Mouse (Mus musculus) ZHBTc4 (cell line): ENCODE results near the gene Snap91.

Experiments
- DNase-seq: peaks from one replicate; pipeline ENCODE4 v3.0.0-alpha.2; 2011; ENCODE audit warnings: low read depth, low spot score

Gene Snap91

GRCm38 (mm10) chr9:86880113-86880972 lies at the start of gene Snap91:
TSS of gene Snap91 (minus strand) at chr9:86880654.
- DNase-seq, result peak; percentile 89

GRCm38 (mm10) chr9:86926519-86926918 lies 46.1 kb upstream of the Snap91 start:
- no peak for DNase-seq

DNA sequence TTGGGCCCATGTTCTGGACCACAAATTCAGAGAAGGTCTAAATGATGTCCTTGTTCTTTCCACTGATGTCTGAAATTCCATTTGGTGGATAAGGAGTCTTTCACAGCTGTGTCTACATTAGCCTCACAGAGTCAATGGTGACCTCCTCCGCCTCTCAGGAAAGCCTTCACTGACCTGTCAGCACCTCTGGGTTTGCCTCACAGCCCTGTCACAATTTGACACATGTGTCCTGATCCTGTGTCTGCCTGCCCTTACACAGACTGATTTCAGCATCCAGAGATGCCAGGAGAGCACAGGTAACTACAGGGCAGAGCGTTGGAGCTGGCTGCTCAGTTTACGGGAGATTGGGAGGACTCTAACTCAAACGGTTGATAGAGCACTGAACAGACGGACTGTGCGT lies 45.2 kb upstream of the Snap91 start:
- no peak for DNase-seq

DNA sequence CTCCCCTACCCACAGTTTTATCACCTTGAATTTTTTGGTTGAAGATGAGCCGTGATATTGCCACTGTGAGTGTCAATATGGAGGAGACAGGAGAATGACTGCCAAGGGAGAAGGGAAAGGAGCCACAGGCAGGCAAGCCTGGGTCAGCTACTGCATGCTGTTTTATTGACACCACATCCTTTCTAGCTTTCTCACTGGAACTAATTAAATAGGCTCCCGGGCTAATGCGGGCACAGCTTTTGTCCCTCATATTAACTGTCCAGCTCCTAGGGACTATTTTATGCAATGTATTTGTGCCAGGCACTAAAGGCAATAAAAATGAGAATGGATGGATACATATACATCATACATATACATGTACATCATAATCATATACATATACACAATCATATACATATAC lies 42.0 kb upstream of the Snap91 start:
- no peak for DNase-seq

- DNase-seq, result no peak
These were observed 36.1 kb upstream of the Snap91 start for GRCm38 (mm10) chr9:86916543-86916942.

DNA sequence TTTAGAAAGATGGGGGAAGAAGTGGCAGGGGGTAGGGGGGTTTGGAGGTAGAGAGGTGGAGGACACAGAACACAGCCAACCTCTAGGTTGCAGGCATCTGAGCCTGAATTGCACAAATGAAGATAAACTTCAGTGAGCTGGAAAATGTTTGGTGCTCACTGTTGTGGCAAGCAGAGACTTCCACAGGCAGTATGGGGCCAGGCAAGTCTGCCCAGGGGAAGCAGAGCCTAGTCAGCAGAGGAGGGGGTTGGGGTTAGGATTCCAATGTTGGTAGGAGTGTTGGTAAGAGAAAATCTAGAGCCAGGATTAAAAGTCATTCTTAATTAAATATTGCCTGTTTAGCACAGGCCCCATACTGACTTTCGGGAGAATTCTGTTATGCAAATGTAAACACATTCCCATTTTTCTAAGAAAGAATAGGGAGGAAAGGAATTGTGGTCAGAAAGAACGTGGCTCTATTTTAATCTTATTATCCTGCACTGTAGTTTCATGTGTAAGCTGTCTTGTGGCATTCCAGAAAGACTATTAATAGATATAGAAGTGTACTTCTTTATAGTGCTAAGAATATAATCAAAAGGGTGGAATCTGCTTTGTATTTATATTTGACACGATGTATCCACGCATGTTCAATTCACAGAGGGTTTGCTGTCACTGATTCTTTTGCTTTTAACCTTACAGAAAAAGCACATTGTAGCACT lies 19.2 kb upstream of the Snap91 start:
- no peak for DNase-seq

- peak; percentile 53 for DNase-seq
These were observed 990 bp downstream of the Snap91 start for GRCm38 (mm10) chr9:86879216-86880112.

- no peak for DNase-seq
These were observed 1.7 kb downstream of the Snap91 start for GRCm38 (mm10) chr9:86878716-86879115.

DNA sequence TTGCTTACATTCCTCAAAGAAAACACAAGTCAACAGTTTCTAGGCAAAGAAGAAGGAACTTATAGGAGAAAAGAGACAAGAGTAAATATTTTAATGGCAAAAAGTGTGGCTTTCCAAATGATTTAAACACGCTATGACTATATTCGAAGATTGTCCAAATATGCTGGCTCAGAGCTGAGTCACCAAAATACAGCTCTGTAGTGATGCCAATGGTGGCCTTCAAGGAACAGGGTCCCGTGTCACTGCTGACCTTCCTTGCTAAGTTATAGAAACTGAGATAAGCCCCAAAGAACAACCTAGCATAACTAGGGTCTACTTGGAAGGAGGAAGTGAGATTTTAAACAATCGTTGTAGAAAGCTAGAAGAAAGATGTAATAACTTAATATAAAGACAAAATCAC lies 6.8 kb downstream of the Snap91 start:
- DNase-seq, result no peak

DNA sequence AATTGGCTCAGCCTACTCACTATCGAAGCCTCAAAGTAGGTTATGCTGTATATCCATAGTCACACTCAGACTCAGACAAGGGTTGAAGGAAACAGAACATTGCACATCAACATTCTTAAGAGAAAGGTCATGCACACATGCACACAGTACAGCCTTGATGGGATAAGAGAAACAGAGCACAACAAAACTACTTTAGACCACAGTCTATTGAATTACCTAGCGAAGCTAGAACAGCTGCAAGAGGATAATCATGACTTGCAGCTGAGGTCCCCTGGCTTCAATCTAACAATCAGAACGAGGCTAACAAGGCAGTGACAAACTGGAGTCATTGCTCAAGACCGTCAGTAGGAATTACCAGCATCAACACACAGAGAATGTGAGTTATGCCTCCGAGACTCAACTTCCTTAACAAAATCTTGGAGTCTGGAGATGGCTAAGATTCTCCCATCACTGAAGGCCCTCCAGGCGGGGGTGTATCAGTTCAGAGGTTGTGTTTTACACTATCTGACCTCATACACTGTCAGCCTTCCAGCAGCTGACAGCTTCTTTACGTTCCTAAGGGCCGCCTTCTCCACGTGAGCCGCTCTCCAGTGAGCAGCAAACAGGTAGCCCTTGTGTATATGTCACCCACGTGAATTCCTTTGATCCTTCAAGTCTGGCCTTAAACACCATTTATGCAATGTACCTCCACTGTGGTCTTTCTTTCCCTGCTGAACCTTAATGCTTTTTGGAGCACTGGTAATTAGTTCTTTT lies 10.7 kb downstream of the Snap91 start:
- no peak for DNase-seq

GRCm38 (mm10) chr9:86858101-86858500 lies 22.4 kb downstream of the Snap91 start:
- DNase-seq, result no peak

- DNase-seq, result no peak
These were observed 22.8 kb downstream of the Snap91 start for GRCm38 (mm10) chr9:86857626-86858025.

- no peak for DNase-seq
These were observed 27.6 kb downstream of the Snap91 start for GRCm38 (mm10) chr9:86852861-86853260.

DNA sequence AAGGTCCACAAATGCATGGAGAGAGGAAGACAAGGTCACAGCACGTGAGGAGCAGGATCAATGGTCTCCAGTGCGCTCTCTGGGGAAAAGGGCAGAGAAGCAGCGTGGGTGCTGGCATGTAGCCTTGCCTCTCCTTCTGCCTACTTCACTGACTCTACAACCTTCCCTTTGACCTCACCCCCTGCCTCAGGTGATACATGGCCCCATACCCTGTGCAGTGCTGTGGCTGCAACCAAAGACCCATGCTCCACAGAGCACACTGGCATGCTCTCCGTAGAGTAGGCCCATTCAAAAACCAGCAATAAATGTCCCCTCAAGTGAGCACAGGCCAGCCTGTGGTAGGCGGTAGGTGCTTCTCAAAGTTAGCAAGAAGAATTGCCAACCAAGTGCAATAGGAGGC lies 28.8 kb downstream of the Snap91 start:
- no peak for DNase-seq

DNA sequence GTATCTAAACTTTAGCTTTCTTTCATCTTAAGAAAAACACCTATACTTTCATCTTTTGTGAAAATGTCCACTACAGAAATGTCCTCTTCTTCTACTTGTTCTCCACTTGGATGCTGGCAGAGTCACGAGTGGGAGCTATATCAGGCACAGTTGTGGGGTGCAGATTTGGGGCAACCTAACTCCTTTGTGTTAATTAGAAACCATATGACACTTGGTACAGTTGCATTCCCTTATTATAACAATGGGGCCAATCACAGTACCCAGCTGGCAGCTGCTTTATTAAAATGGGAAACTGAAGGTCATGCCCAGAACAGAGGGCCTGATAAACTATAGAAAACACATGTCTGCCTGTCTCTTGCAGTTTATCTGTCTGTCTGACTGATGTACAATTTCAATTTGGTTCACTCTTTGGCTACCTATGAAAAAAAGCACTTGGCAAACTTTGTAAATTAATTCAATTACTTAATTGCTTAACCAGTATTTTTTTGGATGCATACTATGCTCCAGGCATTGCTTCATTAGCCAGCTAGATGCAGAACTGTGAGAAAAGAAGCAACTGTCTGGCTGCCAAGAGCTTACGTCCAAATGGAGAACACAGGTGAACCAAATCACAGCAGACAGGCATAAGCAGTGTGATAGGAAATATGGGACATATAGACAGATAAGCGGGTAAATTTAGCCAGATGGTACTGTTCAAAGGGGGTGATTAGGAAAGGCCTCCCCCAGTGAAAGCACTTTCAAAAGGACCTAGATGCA lies 29.8 kb downstream of the Snap91 start:
- DNase-seq, result no peak

- DNase-seq, result no peak
These were observed 36.6 kb downstream of the Snap91 start for GRCm38 (mm10) chr9:86843747-86844353.

- DNase-seq, result no peak
These were observed 50.7 kb downstream of the Snap91 start for GRCm38 (mm10) chr9:86829792-86830191.

GRCm38 (mm10) chr9:86829034-86829433 lies 51.4 kb downstream of the Snap91 start:
- no peak for DNase-seq

GRCm38 (mm10) chr9:86819366-86819765 lies 61.1 kb downstream of the Snap91 start:
- DNase-seq, result no peak

GRCm38 (mm10) chr9:86817673-86818072 lies 62.8 kb downstream of the Snap91 start:
- no peak for DNase-seq
